Mouse (Mus musculus) hematopoietic stem cell, adult 5-6 weeks (primary cell): ENCODE data around the gene Cdc42ep3. TPM values are rescaled to one million over a fixed set of nuclear protein-coding genes. Genes with fewer than 3 reads are reported as not detected.

ENCODE experiments used
- ATAC-seq, 2 experiments: fragments of 125-278 bp in 1 of 2; replicated peaks in 1 of 2; 2 replicates each; pipeline ENCODE4 v1.8.0; 2016 to 2017; ENCODE audit warnings: inconsistent platforms in 2 of 2, mild to moderate bottlenecking in 2 of 2, moderate number of reproducible peaks in 2 of 2, low read depth in 1 of 2, moderate TSS enrichment in 1 of 2; ENCODE audit not compliant: low FRiP score in 2 of 2, poor library complexity in 2 of 2, severe bottlenecking in 2 of 2, insufficient read depth in 1 of 2, low TSS enrichment in 1 of 2
- total RNA-seq: library from RNA; stranded (forward); fragments of 172-1452, 232-1000 nt; gene quantifications from 2 replicates; pipeline ENCODE4 v1.2.3, GENCODE M21; 2017

The Cdc42ep3 gene
- total RNA-seq, 1 experiment from 2014 or later, result 75.2 TPM

GRCm38 (mm10) chr17:79349371-79349770, 5.5 kb downstream of the Cdc42ep3 start:
- no peak for ATAC-seq

- ATAC-seq, result peak; percentile 63 to 69
Measured at GRCm38 (mm10) chr17:79347920-79348589, 6.8 kb downstream of the Cdc42ep3 start.

DNA sequence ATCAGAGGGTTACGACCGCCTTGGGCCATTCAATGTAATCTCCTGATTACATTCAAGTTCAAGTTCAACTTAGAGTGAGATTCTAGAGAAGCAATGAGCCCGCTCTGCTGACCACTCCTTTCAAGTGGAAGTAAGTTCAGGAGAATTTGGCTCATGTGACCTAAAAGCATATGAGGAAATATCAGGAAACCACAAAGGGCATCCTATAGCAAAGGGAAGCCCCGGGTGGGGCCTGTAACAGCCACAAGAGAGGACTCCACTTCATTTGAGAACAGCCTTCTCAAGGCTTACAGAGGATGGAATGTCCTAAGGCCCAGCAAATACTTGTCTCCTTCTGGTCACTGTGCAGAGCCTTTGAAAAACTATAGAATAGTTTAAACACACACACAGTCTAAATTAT, 7.6 kb downstream of the Cdc42ep3 start:
- ATAC-seq, result peak; percentile 18 to 36; a peak in 2 of 4 replicates

DNA sequence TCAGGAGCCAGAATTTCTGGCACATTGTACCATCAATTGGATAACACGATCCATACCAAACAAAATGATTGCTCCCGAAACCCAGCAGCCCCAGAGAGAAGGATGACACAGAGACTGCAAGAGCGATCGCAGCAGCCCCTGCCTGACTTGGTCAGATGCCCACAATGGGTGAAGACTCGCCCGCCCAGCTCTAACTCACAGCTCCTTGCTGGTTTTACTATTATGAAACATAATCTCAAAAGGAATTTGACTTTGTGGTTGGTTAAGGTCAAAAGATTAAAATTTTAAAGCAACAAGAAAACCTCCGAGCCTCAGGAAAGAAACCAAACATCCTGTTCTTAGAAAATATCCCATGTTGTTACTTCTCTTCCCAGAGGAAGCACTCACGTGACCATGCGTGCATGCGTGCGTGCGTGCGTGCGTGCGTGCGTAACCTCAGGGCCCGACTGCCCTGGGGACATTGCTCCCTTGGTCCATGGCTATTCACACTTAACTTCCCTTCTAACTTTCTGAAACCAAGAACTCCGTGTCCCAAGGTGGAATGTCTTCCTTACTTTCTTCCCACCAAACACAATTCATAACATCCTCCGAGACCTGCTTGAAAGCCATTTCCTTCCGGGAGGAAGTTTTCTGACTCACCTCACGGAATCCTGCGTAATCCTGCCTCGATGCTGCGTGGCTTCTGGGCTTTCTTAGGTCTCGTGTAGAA, 9.7 kb downstream of the Cdc42ep3 start:
- ATAC-seq, result no peak

DNA sequence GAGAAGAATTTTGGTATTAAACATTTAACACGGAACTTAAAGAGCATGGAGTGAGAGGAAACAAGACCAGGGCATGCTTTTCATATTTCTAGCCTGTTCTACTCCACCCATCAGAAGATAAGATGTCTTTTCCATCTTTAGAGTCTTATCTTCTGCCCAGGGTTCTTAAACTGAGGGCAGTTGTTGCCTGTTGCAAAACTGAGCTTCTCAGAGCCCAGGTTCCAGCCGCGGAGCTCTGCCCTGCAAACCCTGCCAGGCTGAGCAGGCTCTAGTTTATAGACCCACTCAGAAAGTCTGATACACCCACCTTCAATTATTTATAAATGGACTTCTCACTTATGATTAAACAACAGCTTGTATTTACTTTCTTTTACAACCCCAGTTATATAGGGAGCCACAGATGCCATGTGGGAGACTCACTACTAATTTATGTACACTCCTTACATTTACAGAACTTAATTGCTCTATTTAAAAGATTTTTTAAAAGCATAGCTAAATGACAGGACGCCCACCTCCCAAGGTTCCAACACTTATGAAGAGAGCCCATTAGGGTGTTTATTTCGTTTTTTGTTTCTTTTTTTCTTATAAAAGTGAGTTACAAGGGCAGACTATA, 11.5 kb downstream of the Cdc42ep3 start:
- no peak for ATAC-seq

DNA sequence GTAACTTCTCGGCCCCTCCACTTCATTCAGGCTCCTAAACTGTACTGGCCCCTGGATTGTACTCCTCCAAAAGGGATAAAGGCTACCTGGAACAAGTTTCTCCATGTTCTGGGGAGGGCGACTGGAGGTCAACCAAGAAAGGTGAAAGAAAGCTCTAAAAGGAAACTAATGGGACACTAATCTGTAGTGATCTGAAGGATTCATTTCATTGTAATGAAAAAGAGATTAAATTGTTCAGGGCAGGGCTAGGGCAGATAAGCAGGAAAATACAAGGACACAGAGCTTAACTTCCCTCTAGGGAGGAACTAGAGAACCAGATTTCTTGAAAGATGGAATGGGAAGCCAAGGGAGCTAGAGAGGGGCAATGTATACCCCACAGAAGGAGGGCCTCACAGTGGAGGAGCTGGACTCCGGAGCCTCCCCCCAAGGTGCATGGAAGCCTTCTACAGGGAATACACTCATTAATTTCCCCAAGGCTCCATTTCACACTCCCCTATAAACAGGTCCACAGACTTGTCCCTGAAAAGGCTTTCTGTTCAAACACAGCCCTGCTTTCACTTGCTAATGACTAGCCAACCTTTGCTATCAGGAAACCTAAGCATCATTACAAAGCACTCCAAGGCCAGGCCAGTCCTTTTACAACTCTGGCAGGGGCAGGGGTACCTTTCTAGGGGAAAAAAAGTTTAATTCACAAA, 12.1 kb downstream of the Cdc42ep3 start:
- ATAC-seq, result no peak

DNA sequence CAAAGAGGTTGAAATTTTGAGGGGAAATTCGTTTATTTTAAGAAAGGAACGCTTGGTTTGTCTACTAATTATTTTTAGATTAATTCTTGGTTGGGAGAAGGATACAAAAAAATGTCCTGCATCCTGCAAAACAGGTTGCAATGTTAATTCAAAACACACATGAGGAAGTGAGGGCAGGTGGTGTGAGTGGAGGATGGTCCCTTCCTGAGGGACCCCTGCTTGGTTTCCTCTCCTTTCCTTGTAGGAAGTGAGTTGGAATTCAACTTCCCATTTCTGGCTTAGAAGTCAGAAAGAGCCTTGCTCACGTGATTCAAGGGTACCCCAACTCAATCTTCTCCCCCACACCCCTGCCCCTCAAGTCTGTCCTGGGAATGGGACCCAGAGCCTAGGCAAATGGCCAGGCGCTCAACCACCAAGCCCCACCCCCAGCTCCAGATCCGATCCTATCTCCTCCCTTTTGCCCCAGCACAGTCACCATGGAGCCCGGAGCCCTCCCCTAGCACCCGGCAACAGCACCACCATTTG, 12.9 kb downstream of the Cdc42ep3 start:
- ATAC-seq, result 0 out of 4 replicates have a peak, but pooled peaks of 1 of the 2 experiments have one; percentile 12

DNA sequence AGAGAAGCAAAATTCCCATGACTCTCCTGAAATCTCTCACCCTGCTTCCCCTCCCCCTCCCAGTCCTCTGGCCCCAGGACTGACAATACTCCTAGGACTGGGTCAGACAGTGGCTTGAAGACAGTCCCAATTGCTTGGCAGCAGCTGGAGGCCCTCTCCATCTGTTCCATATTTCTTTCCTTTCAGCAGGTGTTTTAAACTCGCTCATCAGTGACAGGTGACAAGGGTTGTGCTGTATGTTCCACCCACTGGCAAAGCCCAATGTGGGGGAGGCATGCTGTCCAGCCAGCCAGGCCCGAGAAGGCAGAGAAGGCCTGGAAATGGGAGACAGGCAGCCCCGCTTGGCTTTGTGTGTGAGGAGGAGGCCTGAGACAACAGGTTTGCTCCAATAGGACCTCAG, 17.4 kb downstream of the Cdc42ep3 start:
- no peak for ATAC-seq

GRCm38 (mm10) chr17:79334701-79335100, 20.2 kb downstream of the Cdc42ep3 start:
- ATAC-seq, result no peak

DNA sequence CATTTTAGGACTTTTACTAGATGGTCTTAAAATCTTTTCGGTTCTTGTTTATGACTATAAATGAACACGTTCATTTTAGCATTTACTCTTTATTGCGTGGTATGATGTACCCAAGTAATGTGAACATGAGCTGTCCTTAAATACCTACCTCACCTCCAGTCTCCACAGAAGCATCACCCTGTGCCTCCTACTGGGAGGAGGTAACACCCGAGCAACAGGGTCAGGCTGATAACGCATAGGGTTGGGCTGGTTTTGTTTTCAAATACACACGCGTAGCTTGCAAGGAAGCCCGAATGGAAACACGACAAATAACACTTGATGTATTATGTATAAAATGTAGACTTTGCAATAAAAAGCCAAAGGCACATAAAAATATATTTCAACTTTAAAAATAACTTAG, 21.2 kb downstream of the Cdc42ep3 start:
- ATAC-seq, result no peak

- ATAC-seq, result peak; percentile 57 to 80
Measured at GRCm38 (mm10) chr17:79332864-79333263, 22.0 kb downstream of the Cdc42ep3 start.

DNA sequence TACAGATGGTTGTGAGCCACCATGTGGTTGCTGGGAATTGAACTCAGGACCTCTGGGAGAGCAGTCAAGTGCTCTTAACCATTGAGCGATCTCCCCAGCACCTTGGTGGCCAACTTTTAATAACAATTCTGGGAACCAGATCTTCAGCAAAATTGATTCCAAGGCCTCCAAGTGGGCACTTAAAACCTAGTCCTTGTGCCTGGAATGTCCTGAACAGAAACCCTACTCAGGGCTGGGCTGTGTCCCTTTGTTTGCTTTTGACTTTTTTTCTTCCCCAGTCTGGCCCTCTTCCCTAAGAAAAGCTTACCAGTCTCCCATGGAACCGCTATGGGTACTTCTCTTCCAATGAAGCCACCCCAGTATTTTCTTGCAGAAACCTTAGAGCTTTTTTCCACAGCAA, 24.5 kb downstream of the Cdc42ep3 start:
- no peak for ATAC-seq

DNA sequence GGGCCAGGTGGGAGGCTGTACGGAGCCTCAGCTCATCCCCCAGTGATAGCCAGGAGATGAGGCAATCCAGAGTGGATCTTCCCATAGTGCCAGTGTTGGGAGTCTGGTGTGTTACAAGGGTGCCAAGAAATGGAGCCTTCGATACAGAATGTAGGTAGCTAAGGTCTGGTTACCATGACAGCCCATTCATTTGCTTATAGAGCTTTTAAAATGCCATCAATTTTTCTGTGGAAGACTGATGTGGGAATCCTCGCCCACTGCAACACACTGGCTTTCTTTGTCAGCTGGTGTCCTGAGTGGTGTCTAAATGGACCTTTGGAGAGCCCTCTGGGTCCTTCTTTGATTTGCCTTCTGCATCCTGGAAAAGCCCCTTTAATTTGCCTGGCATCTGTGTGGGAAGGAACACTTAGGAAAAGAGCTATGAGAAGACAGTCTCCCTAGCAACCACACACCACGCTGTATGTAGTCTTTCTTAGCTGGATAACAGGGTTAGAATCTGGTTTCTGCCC, 28.0 kb downstream of the Cdc42ep3 start:
- no peak for ATAC-seq

GRCm38 (mm10) chr17:79317085-79317751, 37.7 kb downstream of the Cdc42ep3 start:
- no peak for ATAC-seq

DNA sequence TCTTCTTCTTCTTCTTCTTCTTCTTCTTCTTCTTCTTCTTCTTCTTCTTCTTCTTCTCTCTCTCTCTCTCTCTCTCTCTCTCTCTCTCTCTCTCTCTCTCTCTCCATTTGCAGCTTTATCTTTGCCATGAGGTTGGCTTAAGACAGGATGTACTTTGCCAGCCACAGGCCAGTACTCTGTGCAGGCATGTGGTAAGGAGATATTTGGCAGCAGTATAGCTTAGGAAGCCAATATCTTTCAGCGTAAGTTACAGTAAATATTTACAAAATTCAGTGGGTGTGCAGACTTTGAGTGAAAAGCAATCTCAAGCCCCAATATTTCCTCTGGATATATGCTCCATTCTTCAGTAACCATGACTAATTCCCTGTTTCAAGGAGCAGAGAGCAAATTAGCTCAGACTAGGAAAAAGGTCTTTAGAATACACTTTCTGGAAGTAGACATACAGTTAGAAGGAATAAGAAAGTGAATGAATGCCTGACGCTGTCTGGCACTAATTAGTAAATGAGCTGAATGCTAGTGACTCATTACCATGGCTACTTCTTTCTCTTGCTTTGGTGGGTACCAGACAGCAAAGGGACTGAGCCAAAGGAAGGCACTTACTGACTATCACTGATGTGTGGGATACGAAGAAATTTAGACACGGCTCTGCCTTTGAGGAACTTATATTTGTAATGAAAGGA, 39.3 kb downstream of the Cdc42ep3 start:
- no peak for ATAC-seq

- ATAC-seq, result no peak
Measured at GRCm38 (mm10) chr17:79310465-79310864, 44.4 kb downstream of the Cdc42ep3 start.

DNA sequence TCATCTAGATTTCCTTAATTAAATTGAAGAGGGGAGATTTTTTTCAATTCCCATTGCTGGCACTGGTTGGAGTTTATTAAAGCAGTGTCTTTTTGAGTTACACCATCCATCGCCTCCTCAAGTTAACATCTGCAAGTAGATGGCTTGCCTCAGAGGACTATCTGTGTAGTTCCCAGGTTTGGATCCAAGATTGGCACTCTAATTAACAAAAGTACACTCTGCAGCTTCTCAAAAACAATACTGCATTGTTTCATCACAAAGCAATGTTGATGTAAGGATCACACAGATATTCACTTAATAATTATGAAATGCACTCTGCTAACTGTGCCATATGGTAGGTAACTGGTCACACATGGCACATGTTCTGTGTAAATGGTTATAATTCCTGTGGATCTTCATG, 45.4 kb downstream of the Cdc42ep3 start:
- no peak for ATAC-seq
